ENCODE assay signal across 11 mouse cellular contexts in genomic region chr9:54112726-54113125, GRCm38 (mm10). TPM values are rescaled to one million over a fixed set of nuclear protein-coding genes. Genes with fewer than 3 reads are reported as not detected.
DNase-seq lines count a peak whose midpoint lies in the region; TF ChIP-seq lines count a peak whose summit lies in the region.
"Had no signal": no experiment of that assay in that cellular context is flagged by ENCODE, and none has a peak within 500 bp of the region (broad histone marks: within the 10 kb centered on the region; RNA-seq: fewer than 3 reads in every experiment).

No protein-coding gene starts in this region.

- peak; percentile 64 for TF ChIP-seq CTCF in gastrocnemius, adult 2 months (IDR thresholded peaks at IDR 0.05)

- in situ Hi-C loops in ES-E14 (cut with MboI; ENCODE audit: low sequenced_read_pairs in 2 of 2, unreplicated experiment in 2 of 2): loop anchor here (5.0 to 25.0 kb wide), 3 partner anchors 118 to 225 kb away; no protein-coding TSS in a partner anchor

- no peak for DNase-seq in gastrocnemius, adult 2 months
- DNase-seq in gastrocnemius, adult 8-10 months (ENCODE audit: low spot score in 2 of 2): no peak
- peak; percentile 10 for DNase-seq in left cerebral cortex, postnatal 4 days
- DNase-seq in left cerebral cortex, adult 11 months (ENCODE audit: low spot score): no peak
- no peak for DNase-seq in ES-E14 (ENCODE audit: low read depth, low spot score)
- peak; percentile 7 to 39 for DNase-seq in kidney, postnatal 36 days
- DNase-seq in urinary bladder, adult 2 months (ENCODE audit: low spot score): no peak
- DNase-seq in adrenal gland, postnatal 4 days (ENCODE audit: low spot score in 2 of 2): no peak

- no peaks in the 10 kb centered on the region; the same call in 1 of the 2 replicates for H3K9me3 ChIP-seq in ES-E14 (ENCODE audit: control insufficient read depth, insufficient read depth, low read depth, low read length)
- H3K9me3 ChIP-seq: G1E; heart, embryonic 12.5 days had no signal

- no peak overlapping the region for H3K27ac ChIP-seq in gastrocnemius, adult 2 months
- H3K27ac ChIP-seq in ES-E14 (ENCODE audit: insufficient read depth, low read depth, low read length, poor library complexity, severe bottlenecking): no peak overlapping the region

- no peak overlapping the region for H3K9ac ChIP-seq in ES-E14 (ENCODE audit: insufficient read depth, low read depth, low read length, poor library complexity, severe bottlenecking)
- H3K9ac ChIP-seq: heart, embryonic 12.5 days had no signal

- intact Hi-C loops in gastrocnemius, adult 2 months (cut with DNase I): loop anchor here (2.0 kb wide), 1 partner anchor 122 kb away; no protein-coding TSS in a partner anchor
- intact Hi-C loops in left cerebral cortex, postnatal 4 days (cut with DNase I): loop anchor here (2.0 to 5.0 kb wide), 2 partner anchors 122 to 220 kb away; no protein-coding TSS in a partner anchor

- H3K4me3 ChIP-seq in gastrocnemius, adult 2 months: no peak overlapping the region
- no peak overlapping the region for H3K4me3 ChIP-seq in ES-E14 (ENCODE audit: insufficient read depth in 1 of 2, low read depth in 1 of 2, low read length in 2 of 2, poor library complexity in 1 of 2, severe bottlenecking in 1 of 2)
- H3K4me3 ChIP-seq: heart, embryonic 12.5 days; megakaryocyte, embryonic 14.5 days had no signal

- no peaks in the 10 kb centered on the region for H3K36me3 ChIP-seq in ES-E14 (ENCODE audit: control insufficient read depth, insufficient read depth, low read length, poor library complexity, severe bottlenecking)
- H3K36me3 ChIP-seq: G1E; heart, embryonic 12.5 days had no signal

- no peaks in the 10 kb centered on the region for H3K4me1 ChIP-seq in ES-E14 (ENCODE audit: control insufficient read depth in 2 of 2, insufficient read depth in 2 of 2, low read length in 2 of 2, poor library complexity in 1 of 2)
- H3K4me1 ChIP-seq: heart, embryonic 12.5 days; megakaryocyte, embryonic 14.5 days had no signal

TF ChIP-seq in ES-E14, 5 proteins besides CTCF, POLR2A, EP300 and RAD21:
- TF ChIP-seq ZC3H11A (IDR thresholded peaks at IDR 0.05; ENCODE audit: borderline replicate concordance, low read depth, low read length) (peak; percentile 93), MAFK (IDR thresholded peaks at IDR 0.05; ENCODE audit: insufficient read depth, low read depth, low read length) (no peak)

RNA-seq across cellular contexts. Expression of gene Tnfaip8l3, which starts 44.5 kb away (rescaled TPM):
- under 1 TPM; 0.08 to 0.28 TPM for total RNA-seq in gastrocnemius, adult 2 months (2021)
- under 1 TPM in 2 of 4 experiments, not detected in 2; 0.07 to 0.09 TPM for total RNA-seq in gastrocnemius, adult 8-10 months (2022)
- 1 to 10 TPM; 2.9 to 4.0 TPM for total RNA-seq in left cerebral cortex, postnatal 4 days (2021)
- total RNA-seq in ES-E14 (2012; rRNA removed): 0.05 and 0.36 TPM in 2 replicates
- 1.9 and 2.1 TPM in 2 replicates for polyA plus RNA-seq in urinary bladder, adult 2 months (2012; rRNA removed)
- total RNA-seq in adrenal gland, postnatal 4 days (2021): under 1 TPM; 0.17 to 0.31 TPM
- polyA plus RNA-seq: G1E; heart, embryonic 12.5 days had no signal

Comparison
In these comparisons a context has a peak if more than half of its experiments do, and no peak if none do; other contexts are left out.
1. DNase-seq: peak in left cerebral cortex, postnatal 4 days (single experiment) and kidney, postnatal 36 days (2 of 2); none in gastrocnemius, adult 2 months (single experiment), gastrocnemius, adult 8-10 months (0 of 2), left cerebral cortex, adult 11 months (single experiment), ES-E14 (single experiment), urinary bladder, adult 2 months (single experiment) and adrenal gland, postnatal 4 days (0 of 2).